Mouse (Mus musculus) frontal cortex, postnatal 25 days (tissue): ENCODE measurements around the gene Adora1.

Experiments used
- DNase-seq, 2 experiments: peaks; one replicate each; pipeline ENCODE4 v3.0.0; 2022; ENCODE audit warnings: low spot score in 2 of 2

Gene Adora1

GRCm38 (mm10) chr1:134237438-134237837 is 2.2 kb upstream of the Adora1 start:
- DNase-seq, result no peak

- DNase-seq, result no peak
Measured at GRCm38 (mm10) chr1:134236142-134236541, 911 bp upstream of the Adora1 start.

- DNase-seq, result peak; percentile 56 to 60
Measured at GRCm38 (mm10) chr1:134234455-134235390, 508 bp downstream of the Adora1 start.

GRCm38 (mm10) chr1:134233681-134234454 is 1.4 kb downstream of the Adora1 start:
- DNase-seq, result no peak

- DNase-seq, result peak in 1 of 2 experiments; percentile 65
Measured at GRCm38 (mm10) chr1:134232778-134233531, 2.3 kb downstream of the Adora1 start.

- DNase-seq, result no peak
Measured at GRCm38 (mm10) chr1:134232326-134232725, 2.9 kb downstream of the Adora1 start.

GRCm38 (mm10) chr1:134231681-134232080 is 3.5 kb downstream of the Adora1 start:
- DNase-seq, result no peak

- no peak for DNase-seq
Measured at GRCm38 (mm10) chr1:134231270-134231669, 4.0 kb downstream of the Adora1 start.

GRCm38 (mm10) chr1:134230638-134231228 is 4.5 kb downstream of the Adora1 start:
- no peak for DNase-seq

GRCm38 (mm10) chr1:134229806-134230575 is 5.2 kb downstream of the Adora1 start:
- DNase-seq, result no peak

GRCm38 (mm10) chr1:134226739-134227138 is 8.5 kb downstream of the Adora1 start:
- no peak for DNase-seq

GRCm38 (mm10) chr1:134225375-134225774 is 9.9 kb downstream of the Adora1 start:
- no peak for DNase-seq

- DNase-seq, result no peak
Measured at GRCm38 (mm10) chr1:134224649-134225227, 10.5 kb downstream of the Adora1 start.

GRCm38 (mm10) chr1:134222122-134223055 is 12.8 kb downstream of the Adora1 start:
- no peak for DNase-seq

GRCm38 (mm10) chr1:134221172-134221571 is 14.1 kb downstream of the Adora1 start:
- no peak for DNase-seq

GRCm38 (mm10) chr1:134219608-134220007 is 15.6 kb downstream of the Adora1 start:
- no peak for DNase-seq

- DNase-seq, result no peak
Measured at GRCm38 (mm10) chr1:134217942-134218341, 17.3 kb downstream of the Adora1 start.

GRCm38 (mm10) chr1:134217028-134217481 is 18.2 kb downstream of the Adora1 start:
- no peak for DNase-seq

- DNase-seq, result no peak
Measured at GRCm38 (mm10) chr1:134216629-134216971, 18.6 kb downstream of the Adora1 start.
